Mouse (Mus musculus): ENCODE results near the gene Igf2bp3. TPM values are rescaled to one million over a fixed set of nuclear protein-coding genes. Genes with fewer than 3 reads are reported as not detected.

Gene Igf2bp3
- polyA plus RNA-seq, 1 experiment from 2014 or later, result 15.5 TPM

- no peak overlapping the region for H3K4me2 ChIP-seq (ENCODE audit: low read length)
- no peak overlapping the region for H3K4me3 ChIP-seq (ENCODE audit: low read length)
- no peaks in the 10 kb centered on the region for H3K27me3 ChIP-seq (replicated peaks; ENCODE audit: control insufficient read depth, insufficient read depth, low read length)
- no peak overlapping the region for H3K27ac ChIP-seq (ENCODE audit: low read depth, low read length)
- WGBS, result 78% methylated on average over 9 of the region's 9 CpGs
- H3K4me1 ChIP-seq (ENCODE audit: control insufficient read depth, insufficient read depth, low read depth, low read length), result peaks cover 10% of the 10 kb centered on the region
- no peak for ATAC-seq
- no peaks in the 10 kb centered on the region for H3K9me3 ChIP-seq (ENCODE audit: control insufficient read depth, low read length)
- H3K36me3 ChIP-seq (ENCODE audit: control insufficient read depth, insufficient read depth, low read length), result no peaks in the 10 kb centered on the region
- H3K9ac ChIP-seq (ENCODE audit: low read depth, low read length), result no peak overlapping the region
These were observed 64.2 kb downstream of the Igf2bp3 start for GRCm38 (mm10) chr6:49150349-49151229.

- Histone ChIP-seq H3K27me3 (replicated peaks; ENCODE audit: control insufficient read depth, insufficient read depth, low read length) (no peaks in the 10 kb centered on the region), H3K4me3 (ENCODE audit: low read length) (no peak overlapping the region), H3K9ac (ENCODE audit: low read depth, low read length) (no peak overlapping the region), H3K4me2 (ENCODE audit: low read length) (no peak overlapping the region), H3K27ac (ENCODE audit: low read depth, low read length) (no peak overlapping the region), H3K4me1 (ENCODE audit: control insufficient read depth, insufficient read depth, low read depth, low read length) (peaks cover 10% of the 10 kb centered on the region), H3K9me3 (ENCODE audit: control insufficient read depth, low read length) (no peaks in the 10 kb centered on the region), H3K36me3 (ENCODE audit: control insufficient read depth, insufficient read depth, low read length) (no peaks in the 10 kb centered on the region)
- no peak for ATAC-seq
- 85% methylated on average over 5 of the region's 5 CpGs for WGBS
These were observed 65.4 kb downstream of the Igf2bp3 start for GRCm38 (mm10) chr6:49149202-49149930.

GRCm38 (mm10) chr6:49148781-49149180 lies 66.0 kb downstream of the Igf2bp3 start:
- Histone ChIP-seq H3K9me3 (ENCODE audit: control insufficient read depth, low read length) (no peaks in the 10 kb centered on the region), H3K9ac (ENCODE audit: low read depth, low read length) (no peak overlapping the region), H3K27me3 (replicated peaks; ENCODE audit: control insufficient read depth, insufficient read depth, low read length) (no peaks in the 10 kb centered on the region), H3K4me3 (ENCODE audit: low read length) (no peak overlapping the region), H3K4me1 (ENCODE audit: control insufficient read depth, insufficient read depth, low read depth, low read length) (peaks cover 10% of the 10 kb centered on the region), H3K27ac (ENCODE audit: low read depth, low read length) (no peak overlapping the region), H3K36me3 (ENCODE audit: control insufficient read depth, insufficient read depth, low read length) (no peaks in the 10 kb centered on the region), H3K4me2 (ENCODE audit: low read length) (no peak overlapping the region)
- WGBS, result 77% methylated on average over 4 of the region's 4 CpGs
- ATAC-seq, result no peak

- no peak overlapping the region for H3K9ac ChIP-seq (ENCODE audit: low read depth, low read length)
- H3K4me1 ChIP-seq (ENCODE audit: control insufficient read depth, insufficient read depth, low read depth, low read length), result peaks cover 10% of the 10 kb centered on the region
- no peak overlapping the region for H3K4me2 ChIP-seq (ENCODE audit: low read length)
- no peak for ATAC-seq
- H3K27ac ChIP-seq (ENCODE audit: low read depth, low read length), result no peak overlapping the region
- H3K9me3 ChIP-seq (ENCODE audit: control insufficient read depth, low read length), result no peaks in the 10 kb centered on the region
- H3K36me3 ChIP-seq (ENCODE audit: control insufficient read depth, insufficient read depth, low read length), result no peaks in the 10 kb centered on the region
- no peaks in the 10 kb centered on the region for H3K27me3 ChIP-seq (replicated peaks; ENCODE audit: control insufficient read depth, insufficient read depth, low read length)
- WGBS, result 82% methylated on average over 7 of the region's 7 CpGs
- H3K4me3 ChIP-seq (ENCODE audit: low read length), result no peak overlapping the region
These were observed 66.4 kb downstream of the Igf2bp3 start for GRCm38 (mm10) chr6:49148368-49148767.

GRCm38 (mm10) chr6:49146461-49146860 lies 68.3 kb downstream of the Igf2bp3 start:
- 88% methylated on average over 2 of the region's 2 CpGs for WGBS
- H3K4me2 ChIP-seq (ENCODE audit: low read length), result no peak overlapping the region
- no peaks in the 10 kb centered on the region for H3K27me3 ChIP-seq (replicated peaks; ENCODE audit: control insufficient read depth, insufficient read depth, low read length)
- H3K27ac ChIP-seq (ENCODE audit: low read depth, low read length), result no peak overlapping the region
- peaks cover 10% of the 10 kb centered on the region for H3K4me1 ChIP-seq (ENCODE audit: control insufficient read depth, insufficient read depth, low read depth, low read length)
- ATAC-seq, result no peak
- H3K9ac ChIP-seq (ENCODE audit: low read depth, low read length), result no peak overlapping the region
- no peaks in the 10 kb centered on the region for H3K9me3 ChIP-seq (ENCODE audit: control insufficient read depth, low read length)
- H3K4me3 ChIP-seq (ENCODE audit: low read length), result no peak overlapping the region
- no peaks in the 10 kb centered on the region for H3K36me3 ChIP-seq (ENCODE audit: control insufficient read depth, insufficient read depth, low read length)

- Histone ChIP-seq H3K27ac (ENCODE audit: low read depth, low read length) (no peak overlapping the region), H3K9ac (ENCODE audit: low read depth, low read length) (no peak overlapping the region), H3K4me1 (ENCODE audit: control insufficient read depth, insufficient read depth, low read depth, low read length) (no peaks in the 10 kb centered on the region), H3K4me2 (ENCODE audit: low read length) (no peak overlapping the region), H3K27me3 (replicated peaks; ENCODE audit: control insufficient read depth, insufficient read depth, low read length) (no peaks in the 10 kb centered on the region), H3K36me3 (ENCODE audit: control insufficient read depth, insufficient read depth, low read length) (no peaks in the 10 kb centered on the region), H3K4me3 (ENCODE audit: low read length) (no peak overlapping the region), H3K9me3 (ENCODE audit: control insufficient read depth, low read length) (no peaks in the 10 kb centered on the region)
- 92% methylated on average over 9 of the region's 9 CpGs for WGBS
- no peak for ATAC-seq
These were observed 72.3 kb downstream of the Igf2bp3 start for GRCm38 (mm10) chr6:49142428-49142827.

GRCm38 (mm10) chr6:49141125-49141524 lies 73.6 kb downstream of the Igf2bp3 start:
- 63% methylated on average over 5 of the region's 5 CpGs for WGBS
- H3K4me3 ChIP-seq (ENCODE audit: low read length), result no peak overlapping the region
- no peak overlapping the region for H3K9ac ChIP-seq (ENCODE audit: low read depth, low read length)
- H3K4me2 ChIP-seq (ENCODE audit: low read length), result no peak overlapping the region
- H3K9me3 ChIP-seq (ENCODE audit: control insufficient read depth, low read length), result no peaks in the 10 kb centered on the region
- H3K4me1 ChIP-seq (ENCODE audit: control insufficient read depth, insufficient read depth, low read depth, low read length), result no peaks in the 10 kb centered on the region
- H3K27ac ChIP-seq (ENCODE audit: low read depth, low read length), result no peak overlapping the region
- H3K27me3 ChIP-seq (replicated peaks; ENCODE audit: control insufficient read depth, insufficient read depth, low read length), result no peaks in the 10 kb centered on the region
- no peaks in the 10 kb centered on the region for H3K36me3 ChIP-seq (ENCODE audit: control insufficient read depth, insufficient read depth, low read length)
- ATAC-seq, result no peak

- WGBS, result 78% methylated on average over 17 of the region's 17 CpGs
- no peak overlapping the region for H3K27ac ChIP-seq (ENCODE audit: low read depth, low read length)
- no peaks in the 10 kb centered on the region for H3K9me3 ChIP-seq (ENCODE audit: control insufficient read depth, low read length)
These were observed 76.4 kb downstream of the Igf2bp3 start for GRCm38 (mm10) chr6:49138159-49139051.

More at GRCm38 (mm10) chr6:49138159-49139051, 76.4 kb downstream of the Igf2bp3 start:
- no peaks in the 10 kb centered on the region for H3K4me1 ChIP-seq (ENCODE audit: control insufficient read depth, insufficient read depth, low read depth, low read length)
- H3K9ac ChIP-seq (ENCODE audit: low read depth, low read length), result no peak overlapping the region
- H3K4me3 ChIP-seq (ENCODE audit: low read length), result no peak overlapping the region
- no peaks in the 10 kb centered on the region for H3K36me3 ChIP-seq (ENCODE audit: control insufficient read depth, insufficient read depth, low read length)
- no peaks in the 10 kb centered on the region for H3K27me3 ChIP-seq (replicated peaks; ENCODE audit: control insufficient read depth, insufficient read depth, low read length)
- ATAC-seq, result no peak
- no peak overlapping the region for H3K4me2 ChIP-seq (ENCODE audit: low read length)
